Mouse (Mus musculus) liver, embryonic 14.5 days (tissue): Measurements from ENCODE around the gene Mmaa.

ENCODE experiments used
- CTCF ChIP-seq: IDR thresholded peaks from 2 replicates; pipeline ENCODE4 v1.5.1; 2016; ENCODE audit warnings: antibody characterized with exemption, low read depth, control low read depth
- EP300 ChIP-seq: IDR thresholded peaks from 2 replicates; pipeline ENCODE4 v1.6.1; 2016; ENCODE audit warnings: antibody characterized with exemption, low read depth

DNA sequence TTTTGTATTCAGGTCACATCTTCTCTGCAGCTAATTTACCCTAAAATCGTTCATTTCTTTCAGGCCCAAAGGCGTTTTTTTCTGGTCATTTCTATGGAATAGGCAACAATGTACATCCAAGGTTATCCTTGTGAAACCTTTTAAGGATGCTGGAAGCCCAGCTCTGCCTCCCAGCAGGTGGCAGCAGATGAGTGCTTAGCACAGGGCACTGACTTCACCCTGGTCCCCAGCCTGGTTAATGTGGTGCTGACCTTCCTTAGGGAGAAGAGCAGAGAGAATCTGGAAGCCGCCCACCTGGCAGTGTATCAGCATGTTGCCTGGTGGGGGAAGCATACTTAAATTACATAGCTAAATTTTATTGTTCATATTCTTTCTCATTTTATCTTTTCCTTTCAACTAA, 3.0 kb upstream of the Mmaa start:
- TF ChIP-seq CTCF (peak; percentile 77), EP300 (no peak)
